Mouse (Mus musculus) layer of hippocampus, adult 18-20 months (tissue): Measurements from ENCODE around the gene Defb13. TPM values are rescaled to one million over a fixed set of nuclear protein-coding genes. Genes with fewer than 3 reads are reported as not detected.
"Not testable (repeated sequence)": the region's sequence is repeated elsewhere in the genome, so short reads cannot be mapped to it uniquely, and the experiment has no call there.

Experiments used
- DNase-seq, 2 experiments: peaks; one replicate each; pipeline ENCODE4 v3.0.0; 2022; ENCODE audit warnings: low spot score in 2 of 2
- long read RNA-seq: library from polyadenylated mRNA; stranded (forward); transcript quantifications from one replicate; pipeline ENCODE4 v2.0.0, GENCODE M21; 2021
- total RNA-seq, 2 experiments: library from RNA; stranded (reverse); gene quantifications; 2 replicates each; pipeline ENCODE4 v1.2.3; 2021

The Defb13 gene
- not detected for total RNA-seq
- long read RNA-seq, result 0 reads

DNA sequence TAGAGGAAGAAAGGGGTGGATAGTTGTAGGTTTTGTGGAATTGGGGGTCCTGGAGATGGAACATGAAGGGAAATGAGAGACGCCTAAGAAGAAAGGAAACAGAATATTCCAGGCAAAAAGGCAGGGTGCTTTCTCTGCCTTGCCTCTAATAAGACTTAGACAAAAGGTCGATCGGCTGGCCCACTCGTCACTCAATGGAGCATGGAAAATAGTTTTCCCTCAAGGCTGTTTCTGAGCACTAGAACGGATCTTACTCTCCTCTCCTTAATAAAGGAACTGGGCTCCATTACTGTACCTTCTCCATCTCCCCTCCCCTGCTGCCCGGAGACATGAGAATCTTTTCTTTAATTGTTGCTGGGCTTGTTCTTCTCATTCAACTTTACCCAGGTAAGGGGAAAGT, at the start of gene Defb13:
Gene Defb13 (plus strand): TSS at position 301 of the 400 bp plus-strand sequence.
- DNase-seq, result no peak

DNA sequence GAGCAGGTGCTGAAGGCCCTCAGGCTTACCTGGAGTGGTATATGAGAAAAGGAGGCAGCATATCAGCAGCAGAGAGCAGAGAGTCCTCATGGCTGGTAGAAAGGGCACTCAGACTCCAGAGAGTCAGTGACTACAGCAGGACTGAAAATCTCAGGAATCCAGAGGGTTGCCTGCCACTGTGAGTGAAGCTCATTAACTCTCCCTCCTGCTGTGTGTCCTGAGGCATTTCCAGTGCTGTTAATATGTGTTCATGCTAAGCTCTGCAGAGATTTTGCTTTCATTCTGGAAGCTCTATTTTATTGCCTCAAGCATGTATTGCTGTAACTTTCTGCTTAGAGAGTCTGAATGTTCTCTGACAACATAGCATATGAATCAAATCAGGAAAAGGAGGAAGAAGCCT, 40.3 kb upstream of the Defb13 start, which contains the start of gene Defb11:
Gene Defb11 (minus strand): TSS at position 123 of the 400 bp plus-strand sequence.
- DNase-seq, result not testable (repeated sequence)

DNA sequence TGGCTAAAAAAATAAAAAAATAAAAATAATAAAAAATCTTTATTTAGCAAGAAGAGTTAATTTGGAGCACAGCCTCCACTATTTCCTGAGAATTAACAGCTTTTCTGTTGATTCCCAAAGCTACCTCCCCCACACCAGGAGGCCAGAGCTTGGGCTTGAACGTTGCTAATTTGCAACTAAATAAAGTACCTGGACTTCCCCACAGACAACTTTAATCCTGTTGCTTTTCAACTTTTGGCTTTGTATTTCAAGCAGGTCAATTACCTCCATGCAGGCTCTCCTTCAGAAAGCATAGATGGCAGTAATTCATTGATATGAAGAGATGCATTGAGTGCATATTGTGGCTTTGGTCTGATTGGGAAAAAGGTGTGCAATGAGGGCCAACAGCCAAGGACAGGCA, 34.6 kb upstream of the Defb13 start:
- no peak for DNase-seq

DNA sequence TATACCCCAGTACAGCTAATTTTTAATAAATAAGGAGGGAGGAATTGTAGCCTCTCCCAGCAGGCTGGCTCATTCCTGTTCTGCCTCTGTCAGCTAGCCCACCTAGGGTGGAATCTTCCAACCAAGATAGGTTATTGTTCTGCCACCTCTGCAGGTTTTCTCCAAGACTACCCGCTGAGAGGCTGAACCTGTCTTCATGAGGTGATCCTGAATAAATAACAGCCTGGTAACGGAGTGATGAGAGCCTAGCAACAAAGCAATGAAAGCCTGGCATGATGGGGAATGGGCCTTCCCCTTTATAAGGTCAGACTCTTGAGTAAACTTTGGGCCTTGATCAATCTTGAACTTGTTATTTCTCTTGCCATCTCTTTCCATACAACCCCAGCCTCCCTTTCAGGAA, 34.0 kb upstream of the Defb13 start:
- DNase-seq, result no peak

DNA sequence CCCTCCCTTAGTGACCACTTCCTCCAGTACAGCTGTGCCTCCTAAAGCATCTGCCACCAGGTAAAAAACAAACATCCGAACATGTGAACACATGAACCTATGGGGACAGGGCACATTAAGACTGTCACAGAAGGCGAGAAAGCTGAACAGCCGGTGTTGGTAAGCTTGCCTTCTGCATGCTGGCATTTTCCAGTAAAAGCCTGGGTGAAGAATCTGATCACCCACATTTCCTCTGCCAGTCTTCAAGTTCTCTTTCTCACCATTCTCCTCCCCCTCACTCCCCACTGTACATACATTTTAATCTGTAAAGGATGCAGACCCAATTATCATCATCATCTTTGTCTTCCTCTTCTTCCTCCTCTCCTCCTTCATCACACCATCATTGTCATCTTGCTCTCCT, 30.9 kb upstream of the Defb13 start:
- peak; percentile 9 to 52 for DNase-seq

DNA sequence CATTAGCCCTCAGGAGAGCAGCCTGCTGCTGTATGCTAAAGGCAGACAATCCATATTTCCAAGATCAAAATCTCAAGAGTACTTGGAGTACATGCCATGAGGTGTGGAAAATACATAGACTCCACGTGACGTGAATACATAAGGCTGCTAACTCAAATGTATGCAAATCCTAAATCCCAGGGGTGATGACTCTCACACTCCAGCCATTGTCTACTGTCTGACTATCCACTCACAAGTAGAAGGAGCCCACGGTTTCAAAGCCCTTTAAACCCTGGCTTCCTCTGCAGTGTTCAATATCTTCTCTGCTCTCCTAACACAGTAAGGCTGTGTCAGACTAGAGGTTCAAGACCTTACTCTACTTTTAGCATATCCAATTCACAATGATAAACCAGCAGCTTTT, 15.8 kb upstream of the Defb13 start:
- not testable (repeated sequence) for DNase-seq

DNA sequence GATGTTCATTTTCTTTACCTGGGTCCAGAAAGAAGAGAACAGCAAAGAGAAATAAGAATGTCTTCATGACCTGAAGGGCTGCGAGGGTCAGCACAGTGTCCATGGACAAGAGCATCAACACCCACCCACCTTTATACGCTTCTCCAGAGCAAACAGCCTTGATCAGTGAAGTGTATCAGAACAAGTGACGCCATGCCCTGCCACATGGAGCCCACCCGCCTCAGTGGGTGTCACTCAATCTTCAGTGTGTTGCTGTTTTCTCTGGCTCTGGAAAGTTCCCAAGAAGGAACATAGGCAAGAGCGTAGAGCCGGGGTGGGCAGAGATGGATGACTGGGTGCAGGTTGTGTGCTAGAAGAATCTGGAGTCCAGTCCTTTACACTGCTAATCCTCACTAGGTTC, 14.0 kb upstream of the Defb13 start, which contains the start of gene Defb15:
Gene Defb15 (minus strand): TSS at position 101 of the 400 bp plus-strand sequence.
- no peak for DNase-seq

DNA sequence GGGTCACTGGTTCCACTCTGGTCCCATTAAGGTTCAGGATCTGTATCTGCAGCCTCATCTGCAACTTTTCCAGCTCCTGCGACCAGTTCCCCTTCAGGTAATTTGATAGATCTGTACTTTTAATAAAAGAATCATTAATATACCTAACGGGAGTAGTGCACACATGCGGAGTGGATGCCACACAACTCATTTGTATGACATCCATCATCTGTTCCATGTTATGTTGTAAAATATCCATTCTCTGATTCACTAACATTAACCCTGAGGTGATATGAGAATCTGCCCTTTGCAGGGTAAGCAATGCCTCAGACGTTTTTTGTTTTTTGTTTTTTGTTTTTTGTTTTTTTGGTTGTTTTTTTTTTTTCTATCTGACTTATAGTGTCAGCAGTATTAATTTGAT, 8.5 kb upstream of the Defb13 start, which contains the start of gene Defb35:
Gene Defb35 (plus strand): TSS at position 301 of the 400 bp plus-strand sequence.
- DNase-seq, result not testable (repeated sequence)

DNA sequence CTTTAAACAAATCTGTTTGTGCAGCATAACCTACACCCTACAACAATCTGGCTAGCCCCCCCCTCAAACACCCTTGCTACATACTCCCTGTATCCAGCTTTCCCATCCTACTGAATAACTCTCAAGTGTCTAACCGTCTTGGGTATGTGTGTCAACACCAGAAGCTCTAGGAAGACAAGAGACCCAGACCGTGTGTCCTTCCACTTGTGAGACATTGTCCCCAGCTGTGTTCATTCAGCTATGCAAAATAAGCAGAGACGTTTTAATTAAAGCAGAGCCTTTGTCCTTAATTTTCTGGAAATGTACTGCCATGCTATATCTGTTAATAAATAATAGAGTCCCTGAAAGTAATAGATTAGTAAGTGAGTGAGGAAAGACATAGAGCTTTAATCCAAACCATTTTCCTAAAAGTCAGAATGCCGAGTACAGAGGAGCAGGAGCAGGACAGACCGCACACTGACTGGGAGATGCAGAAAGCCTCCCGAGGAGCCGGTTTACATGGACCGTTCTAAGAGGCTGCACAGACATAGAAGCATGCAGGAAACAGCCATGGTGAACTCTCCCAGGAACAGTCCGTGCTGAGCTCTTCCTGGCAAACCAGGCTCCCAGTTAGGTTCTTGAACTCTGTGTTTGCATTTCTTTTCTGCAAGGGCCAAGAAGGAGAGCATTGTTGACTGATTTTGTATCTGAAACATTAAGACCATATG, 902 bp downstream of the Defb13 start:
- DNase-seq, result no peak

DNA sequence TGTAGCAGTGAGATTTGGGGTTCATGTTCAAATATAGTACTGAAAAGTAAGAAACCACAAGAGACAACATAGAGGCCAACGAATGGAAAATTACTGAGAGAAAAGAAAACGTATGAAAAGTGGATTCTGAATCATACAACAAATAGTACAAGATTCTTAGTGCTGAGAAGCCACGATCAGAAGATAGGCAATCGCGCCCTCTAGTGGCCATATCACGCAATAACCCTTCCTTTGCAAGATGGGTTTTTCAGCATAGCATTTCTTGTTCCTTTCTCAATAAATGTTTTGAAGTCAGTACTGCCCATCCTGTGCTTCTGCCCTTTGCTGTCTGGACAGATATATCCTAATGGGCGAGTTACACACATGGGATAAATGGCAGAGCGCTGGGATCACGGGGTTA, 8.8 kb downstream of the Defb13 start:
- peak; percentile 44 to 73 for DNase-seq

DNA sequence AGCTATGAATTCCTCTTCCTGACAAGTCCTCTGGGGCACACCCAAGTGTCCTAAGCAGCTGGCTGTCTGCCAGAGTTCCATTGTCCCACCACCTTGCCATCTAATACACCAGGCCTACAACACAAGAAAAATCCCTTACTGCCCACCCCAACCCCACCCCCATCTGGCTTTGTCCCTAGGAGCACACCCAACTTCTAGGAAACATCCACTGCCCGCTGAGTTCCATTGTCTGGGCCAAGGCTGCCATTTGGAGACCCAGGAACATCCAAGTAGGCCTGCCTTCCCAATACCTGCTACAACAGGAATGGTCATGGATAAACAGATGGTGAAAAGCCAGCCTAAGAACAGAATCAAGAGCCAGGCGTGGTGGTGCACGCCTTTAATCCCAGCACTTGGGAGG, 9.8 kb downstream of the Defb13 start:
- DNase-seq, result no peak

DNA sequence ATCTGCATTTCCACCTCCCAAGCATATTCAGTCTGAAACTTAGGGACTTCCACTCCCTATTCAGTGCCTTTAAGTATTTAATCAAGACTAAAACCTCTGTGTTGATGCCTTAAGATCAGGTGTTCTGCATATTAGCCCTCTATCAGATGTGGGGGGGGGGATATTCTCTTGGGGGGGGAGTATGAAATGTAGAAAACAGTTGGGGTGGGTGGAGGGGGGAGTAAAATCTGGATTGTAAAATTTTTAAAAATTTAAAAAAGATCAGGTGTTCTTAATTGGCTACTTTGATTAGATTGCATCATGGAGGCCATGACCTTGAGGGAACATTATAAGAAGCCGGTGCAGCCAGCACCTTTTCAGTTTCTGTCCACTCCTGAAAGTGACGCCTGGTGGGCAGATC, 11.9 kb downstream of the Defb13 start, which contains the start of gene Fam90a1a:
Gene Fam90a1a (plus strand): TSS at position 301 of the 400 bp plus-strand sequence.
- DNase-seq, result no peak

DNA sequence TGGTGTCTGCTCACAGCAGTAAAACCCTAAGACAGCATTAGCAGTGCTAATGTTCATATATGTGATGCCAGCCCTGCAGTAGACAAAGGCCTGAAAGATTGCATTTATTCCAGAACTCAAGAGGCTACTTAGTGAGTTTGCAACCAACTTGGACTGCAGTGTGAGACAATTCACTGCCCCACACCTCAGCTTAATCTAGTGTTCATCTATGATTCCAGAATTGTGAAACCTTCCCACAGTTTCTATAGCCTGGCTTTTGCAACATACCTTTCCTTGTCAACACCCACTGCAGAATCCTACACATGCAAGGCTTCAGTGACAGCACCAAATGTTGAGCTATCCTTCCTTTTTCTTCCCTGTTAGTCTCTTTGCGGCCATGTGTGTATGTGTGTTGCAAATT, 20.1 kb downstream of the Defb13 start:
- no peak for DNase-seq

DNA sequence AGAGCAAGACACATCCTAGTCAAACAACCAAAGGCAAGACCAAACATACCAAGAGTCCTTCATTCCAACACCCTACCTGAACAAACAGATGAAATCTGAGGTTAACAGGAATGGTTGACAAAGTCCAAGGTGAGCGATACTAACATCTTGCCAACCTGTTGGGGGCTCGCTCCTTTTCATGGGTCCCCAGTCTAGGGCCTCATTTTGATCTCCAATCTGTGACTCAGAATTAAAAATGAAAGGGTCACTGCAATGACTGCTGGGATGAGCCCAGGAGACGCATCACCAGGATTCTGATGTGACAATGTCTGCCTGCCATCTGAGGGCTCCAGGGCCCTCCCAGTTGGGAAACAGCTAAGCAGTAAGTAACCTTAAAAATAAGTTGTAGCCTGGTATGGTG, 22.9 kb downstream of the Defb13 start, which contains the start of gene Ccdc70:
Gene Ccdc70 (plus strand): TSS at position 301 of the 400 bp plus-strand sequence.
- DNase-seq, result no peak

DNA sequence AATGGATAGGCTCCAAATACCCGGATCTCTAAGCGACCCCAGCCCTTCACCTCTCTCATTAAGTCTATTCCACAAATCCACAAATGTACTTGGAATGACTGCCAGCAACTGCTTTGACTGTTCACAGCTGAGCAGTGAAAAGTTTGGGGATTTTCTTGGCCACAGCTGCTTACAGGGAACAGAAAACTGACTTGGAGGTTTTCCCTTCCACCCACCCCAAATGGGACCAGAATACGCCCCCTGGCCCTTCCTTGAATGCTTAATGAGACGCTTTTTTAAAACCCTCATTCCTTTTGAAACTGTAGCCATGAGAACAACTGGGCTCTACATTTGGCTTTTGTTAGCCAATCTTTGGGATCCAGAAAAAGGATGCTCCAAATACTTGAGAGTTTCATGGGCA, 31.6 kb downstream of the Defb13 start:
- DNase-seq, result peak; percentile 2 to 43

DNA sequence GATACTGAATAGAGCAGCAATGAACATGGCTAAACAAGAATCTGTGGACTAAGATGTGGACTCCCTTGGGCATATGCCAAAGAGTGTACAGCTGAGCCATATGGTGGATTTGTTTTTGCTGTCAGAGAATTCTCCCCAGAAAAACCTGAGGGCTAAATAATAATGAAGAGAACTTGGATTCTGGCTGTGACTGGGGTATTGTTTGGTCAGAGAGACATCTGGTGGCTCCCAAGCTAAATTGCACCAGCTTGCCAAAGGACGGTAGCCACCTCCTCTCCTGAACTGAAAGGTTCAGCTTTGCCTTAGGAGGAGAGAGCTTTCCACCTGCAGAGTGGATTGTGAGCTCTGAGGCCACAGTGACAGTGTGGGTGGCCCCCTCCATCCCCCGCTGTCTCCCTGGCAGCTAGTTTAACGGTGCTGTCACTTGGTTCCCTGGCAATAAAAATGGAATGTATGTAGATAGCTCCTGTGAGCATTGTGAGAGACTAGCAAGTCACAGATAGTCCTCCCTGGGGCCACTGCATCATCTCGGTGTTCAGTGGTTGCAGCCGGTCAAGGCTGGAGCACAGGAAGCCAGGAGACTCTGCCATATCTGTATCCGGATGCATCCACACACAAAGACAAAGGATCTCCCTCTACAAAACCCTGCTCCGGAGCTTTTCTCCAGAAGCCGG, 35.2 kb downstream of the Defb13 start:
- peak; percentile 27 to 53 for DNase-seq

DNA sequence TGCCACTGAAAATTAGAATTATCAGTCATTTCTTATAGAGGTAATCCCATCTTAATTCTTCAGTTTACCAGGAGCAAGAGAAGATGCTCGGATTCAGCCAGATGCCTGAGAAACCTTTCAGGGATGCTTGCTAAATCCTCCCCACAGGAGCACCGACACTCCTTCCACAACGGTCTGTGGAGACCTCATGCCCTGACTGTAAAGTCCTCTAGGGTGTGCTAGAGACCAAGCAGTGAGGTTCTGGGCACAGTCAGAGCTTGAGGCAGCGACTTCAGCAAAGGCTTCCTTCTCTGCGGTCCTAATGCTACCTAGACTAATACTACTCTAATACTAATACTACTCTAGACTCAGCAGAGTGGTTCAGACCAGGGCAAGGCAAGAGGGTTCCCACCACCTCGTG, 45.6 kb downstream of the Defb13 start:
- peak; percentile 60 to 77 for DNase-seq

DNA sequence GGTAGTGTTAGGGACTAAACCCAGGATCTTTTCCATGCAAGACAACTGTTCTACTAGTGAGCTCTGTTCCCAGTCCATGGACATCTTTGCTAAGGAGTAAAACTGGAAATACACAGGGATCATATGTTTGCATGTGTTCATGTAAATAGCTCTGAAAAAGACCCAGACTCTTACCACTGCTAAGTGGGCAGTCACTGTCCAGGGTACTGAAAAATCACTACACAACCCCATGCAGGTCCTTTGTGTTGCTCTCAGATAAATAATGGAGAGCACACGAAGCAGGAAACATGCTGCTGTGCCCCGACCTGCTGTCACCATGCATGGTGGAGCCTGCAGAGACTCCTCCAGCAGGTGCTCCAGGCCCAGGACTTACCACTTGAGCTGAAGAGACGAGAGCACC, 48.6 kb downstream of the Defb13 start:
- no peak for DNase-seq
